Mouse (Mus musculus): Measurements from ENCODE around the gene Snx15. TPM values are rescaled to one million over a fixed set of nuclear protein-coding genes. Genes with fewer than 3 reads are reported as not detected.

The Snx15 gene
- polyA plus RNA-seq, 1 experiment from 2014 or later, result 59.6 TPM

- no peak overlapping the region for H3K27ac ChIP-seq
- H3K9ac ChIP-seq, result peak overlapping the region; percentile 87; the same call in 1 of the 2 replicates
- no peak overlapping the region for H3K4me3 ChIP-seq (replicated peaks; ENCODE audit: low read length)
- H3K36me3 ChIP-seq (replicated peaks; ENCODE audit: control insufficient read depth, insufficient read depth), result peaks cover 43% of the 10 kb centered on the region
- peaks cover 23% of the 10 kb centered on the region; the same call in 1 of the 2 replicates for H3K4me1 ChIP-seq (replicated peaks; ENCODE audit: control insufficient read depth, insufficient read depth, low read length)
- no peaks in the 10 kb centered on the region for H3K27me3 ChIP-seq (ENCODE audit: control insufficient read depth, insufficient read depth, low read length)
- ATAC-seq (ENCODE audit: low FRiP score) (no peak), DNase-seq (ENCODE audit: low spot score) (no peak)
- peak overlapping the region; percentile 94 for H3K4me2 ChIP-seq (replicated peaks)
- WGBS, result 94% methylated on average over 15 of the region's 15 CpGs
- H3K9me3 ChIP-seq (ENCODE audit: control insufficient read depth, low read length), result no peaks in the 10 kb centered on the region
Observed at GRCm38 (mm10) chr19:6116113-6116850, 11.8 kb downstream of the Snx15 start.

- Histone ChIP-seq H3K4me3 (replicated peaks; ENCODE audit: low read length) (no peak overlapping the region), H3K27me3 (ENCODE audit: control insufficient read depth, insufficient read depth, low read length) (no peaks in the 10 kb centered on the region), H3K27ac (no peak overlapping the region), H3K36me3 (replicated peaks; ENCODE audit: control insufficient read depth, insufficient read depth) (peaks cover 35% of the 10 kb centered on the region), H3K9me3 (ENCODE audit: control insufficient read depth, low read length) (no peaks in the 10 kb centered on the region), H3K9ac (no peak overlapping the region), H3K4me2 (replicated peaks) (no peak overlapping the region), H3K4me1 (replicated peaks; ENCODE audit: control insufficient read depth, insufficient read depth, low read length) (peaks cover 12% of the 10 kb centered on the region; the same call in 1 of the 2 replicates)
- ATAC-seq (ENCODE audit: low FRiP score), result no peak
- DNase-seq (ENCODE audit: low spot score), result no peak
- 58% methylated on average over 6 of the region's 6 CpGs for WGBS
Observed at GRCm38 (mm10) chr19:6113116-6113515, 15.0 kb downstream of the Snx15 start.

- Histone ChIP-seq H3K9ac (no peak within 1 kb of the TSS; the same call in 1 of the 2 replicates), H3K4me3 (replicated peaks; ENCODE audit: low read length) (no peak within 1 kb of the TSS), H3K4me1 (replicated peaks; ENCODE audit: control insufficient read depth, insufficient read depth, low read length) (no peaks in the 10 kb centered on the region), H3K9me3 (ENCODE audit: control insufficient read depth, low read length) (no peaks in the 10 kb centered on the region), H3K36me3 (replicated peaks; ENCODE audit: control insufficient read depth, insufficient read depth) (no peaks in the 10 kb centered on the region), H3K4me2 (replicated peaks) (no peak within 1 kb of the TSS), H3K27me3 (ENCODE audit: control insufficient read depth, insufficient read depth, low read length) (no peaks in the 10 kb centered on the region), H3K27ac (no peak within 1 kb of the TSS)
- DNase-seq (ENCODE audit: low spot score) (no peak), ATAC-seq (ENCODE audit: low FRiP score) (no peak)
- 83% methylated on average over 7 of the region's 7 CpGs for WGBS
Observed at GRCm38 (mm10) chr19:6105586-6105985, 22.5 kb downstream of the Snx15 start, which contains the start of gene Naaladl1. Naaladl1 (plus strand) TSS chr19:6105782.

GRCm38 (mm10) chr19:6104476-6104875, 23.6 kb downstream of the Snx15 start:
- Histone ChIP-seq H3K4me2 (replicated peaks) (no peak overlapping the region), H3K36me3 (replicated peaks; ENCODE audit: control insufficient read depth, insufficient read depth) (no peaks in the 10 kb centered on the region), H3K4me1 (replicated peaks; ENCODE audit: control insufficient read depth, insufficient read depth, low read length) (no peaks in the 10 kb centered on the region), H3K27me3 (ENCODE audit: control insufficient read depth, insufficient read depth, low read length) (no peaks in the 10 kb centered on the region), H3K27ac (no peak overlapping the region), H3K4me3 (replicated peaks; ENCODE audit: low read length) (no peak overlapping the region), H3K9ac (no peak overlapping the region), H3K9me3 (ENCODE audit: control insufficient read depth, low read length) (no peaks in the 10 kb centered on the region)
- ATAC-seq (ENCODE audit: low FRiP score) (no peak), DNase-seq (ENCODE audit: low spot score) (no peak)
- WGBS, result 88% methylated on average over 4 of the region's 4 CpGs

- Histone ChIP-seq H3K4me1 (replicated peaks; ENCODE audit: control insufficient read depth, insufficient read depth, low read length) (no peaks in the 10 kb centered on the region), H3K36me3 (replicated peaks; ENCODE audit: control insufficient read depth, insufficient read depth) (no peaks in the 10 kb centered on the region), H3K9ac (no peak overlapping the region), H3K27me3 (ENCODE audit: control insufficient read depth, insufficient read depth, low read length) (no peaks in the 10 kb centered on the region), H3K9me3 (ENCODE audit: control insufficient read depth, low read length) (no peaks in the 10 kb centered on the region), H3K27ac (no peak overlapping the region), H3K4me3 (replicated peaks; ENCODE audit: low read length) (no peak overlapping the region), H3K4me2 (replicated peaks) (no peak overlapping the region)
- no peak for ATAC-seq (ENCODE audit: low FRiP score)
- DNase-seq (ENCODE audit: low spot score), result no peak
- WGBS, result 81% methylated on average over 6 of the region's 6 CpGs
Observed at GRCm38 (mm10) chr19:6102169-6102853, 25.8 kb downstream of the Snx15 start.

GRCm38 (mm10) chr19:6101186-6101585, 26.9 kb downstream of the Snx15 start:
- H3K27me3 ChIP-seq (ENCODE audit: control insufficient read depth, insufficient read depth, low read length), result no peaks in the 10 kb centered on the region
- no peak overlapping the region for H3K27ac ChIP-seq
- no peak overlapping the region for H3K9ac ChIP-seq
- DNase-seq (ENCODE audit: low spot score), result no peak
- no peaks in the 10 kb centered on the region for H3K9me3 ChIP-seq (ENCODE audit: control insufficient read depth, low read length)
- no peak overlapping the region for H3K4me3 ChIP-seq (replicated peaks; ENCODE audit: low read length)
- no peak overlapping the region for H3K4me2 ChIP-seq (replicated peaks)
- 50% methylated on average over 6 of the region's 6 CpGs for WGBS
- no peaks in the 10 kb centered on the region for H3K4me1 ChIP-seq (replicated peaks; ENCODE audit: control insufficient read depth, insufficient read depth, low read length)
- ATAC-seq (ENCODE audit: low FRiP score), result no peak
- no peaks in the 10 kb centered on the region for H3K36me3 ChIP-seq (replicated peaks; ENCODE audit: control insufficient read depth, insufficient read depth)

GRCm38 (mm10) chr19:6097847-6098246, 30.3 kb downstream of the Snx15 start:
- no peak for ATAC-seq (ENCODE audit: low FRiP score)
- H3K36me3 ChIP-seq (replicated peaks; ENCODE audit: control insufficient read depth, insufficient read depth), result no peaks in the 10 kb centered on the region
- no peaks in the 10 kb centered on the region for H3K27me3 ChIP-seq (ENCODE audit: control insufficient read depth, insufficient read depth, low read length)
- WGBS, result 86% methylated on average over 3 of the region's 3 CpGs
- no peak for DNase-seq (ENCODE audit: low spot score)
- H3K4me2 ChIP-seq (replicated peaks), result no peak overlapping the region
- no peaks in the 10 kb centered on the region for H3K4me1 ChIP-seq (replicated peaks; ENCODE audit: control insufficient read depth, insufficient read depth, low read length)
- no peak overlapping the region for H3K4me3 ChIP-seq (replicated peaks; ENCODE audit: low read length)
- no peak overlapping the region for H3K9ac ChIP-seq
- no peaks in the 10 kb centered on the region for H3K9me3 ChIP-seq (ENCODE audit: control insufficient read depth, low read length)
- no peak overlapping the region for H3K27ac ChIP-seq

GRCm38 (mm10) chr19:6094119-6094518, 34.0 kb downstream of the Snx15 start, which contains the start of gene AC131692.1:
AC131692.1 (plus strand) TSS chr19:6094419.
- Histone ChIP-seq H3K4me1 (replicated peaks; ENCODE audit: control insufficient read depth, insufficient read depth, low read length) (no peaks in the 10 kb centered on the region), H3K9ac (no peak within 1 kb of the TSS), H3K9me3 (ENCODE audit: control insufficient read depth, low read length) (no peaks in the 10 kb centered on the region), H3K27me3 (ENCODE audit: control insufficient read depth, insufficient read depth, low read length) (no peaks in the 10 kb centered on the region), H3K4me3 (replicated peaks; ENCODE audit: low read length) (no peak within 1 kb of the TSS), H3K27ac (no peak within 1 kb of the TSS), H3K4me2 (replicated peaks) (no peak within 1 kb of the TSS), H3K36me3 (replicated peaks; ENCODE audit: control insufficient read depth, insufficient read depth) (peaks cover 7% of the 10 kb centered on the region; the same call in 1 of the 2 replicates)
- ATAC-seq (ENCODE audit: low FRiP score) (no peak), DNase-seq (ENCODE audit: low spot score) (no peak)
- WGBS, result 91% methylated on average over 7 of the region's 7 CpGs

- H3K27ac ChIP-seq, result no peak overlapping the region
- no peaks in the 10 kb centered on the region for H3K9me3 ChIP-seq (ENCODE audit: control insufficient read depth, low read length)
- no peak overlapping the region for H3K9ac ChIP-seq
- ATAC-seq (ENCODE audit: low FRiP score), result no peak
- H3K4me1 ChIP-seq (replicated peaks; ENCODE audit: control insufficient read depth, insufficient read depth, low read length), result peaks cover 9% of the 10 kb centered on the region
- no peaks in the 10 kb centered on the region for H3K27me3 ChIP-seq (ENCODE audit: control insufficient read depth, insufficient read depth, low read length)
- peaks cover 7% of the 10 kb centered on the region; the same call in 1 of the 2 replicates for H3K36me3 ChIP-seq (replicated peaks; ENCODE audit: control insufficient read depth, insufficient read depth)
- DNase-seq (ENCODE audit: low spot score), result no peak
- WGBS, result 96% methylated on average over 13 of the region's 13 CpGs
- no peak overlapping the region for H3K4me2 ChIP-seq (replicated peaks)
- no peak overlapping the region for H3K4me3 ChIP-seq (replicated peaks; ENCODE audit: low read length)
Observed at GRCm38 (mm10) chr19:6088841-6089240, 39.3 kb downstream of the Snx15 start.

Measured in hindbrain, embryonic 14.5 days (tissue).